Mouse (Mus musculus) B cell, adult 2 months (primary cell): Measurements from ENCODE around the gene Prkg1.

Experiments
- DNase-seq, 2 experiments: peaks; one replicate each; pipeline ENCODE4 v3.0.0; 2022

Prkg1 gene

DNA sequence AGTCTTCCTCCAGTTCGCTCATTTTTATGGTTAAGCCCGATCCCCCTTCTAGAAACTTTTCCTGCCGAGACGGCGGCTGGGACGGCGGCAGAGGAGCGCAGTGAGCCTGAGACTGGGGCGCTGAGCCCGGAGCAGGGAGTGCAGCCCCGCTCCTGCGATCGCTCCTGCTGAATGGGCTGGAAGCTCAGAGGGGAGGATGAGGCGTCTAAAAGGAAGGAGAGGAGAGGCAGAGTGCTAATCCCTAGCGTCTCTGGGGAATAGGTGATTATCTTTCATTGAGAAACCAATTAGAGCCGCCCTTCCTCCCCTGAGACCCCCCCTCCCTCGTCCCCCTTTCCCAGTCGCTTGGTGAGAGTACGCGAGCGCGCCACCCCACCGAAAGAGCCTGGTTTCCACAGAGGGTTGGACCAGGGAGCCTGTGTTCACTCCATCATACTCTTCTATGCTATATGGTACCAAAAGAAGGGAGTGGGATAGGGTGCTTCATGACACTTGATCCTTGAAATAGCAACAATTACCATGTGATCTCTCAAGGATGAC lies at the start of gene Prkg1:
Gene Prkg1 (minus strand): TSS at position 233 of the 540 bp plus-strand sequence.
- DNase-seq = peak in 1 of 2 experiments; percentile 7

DNA sequence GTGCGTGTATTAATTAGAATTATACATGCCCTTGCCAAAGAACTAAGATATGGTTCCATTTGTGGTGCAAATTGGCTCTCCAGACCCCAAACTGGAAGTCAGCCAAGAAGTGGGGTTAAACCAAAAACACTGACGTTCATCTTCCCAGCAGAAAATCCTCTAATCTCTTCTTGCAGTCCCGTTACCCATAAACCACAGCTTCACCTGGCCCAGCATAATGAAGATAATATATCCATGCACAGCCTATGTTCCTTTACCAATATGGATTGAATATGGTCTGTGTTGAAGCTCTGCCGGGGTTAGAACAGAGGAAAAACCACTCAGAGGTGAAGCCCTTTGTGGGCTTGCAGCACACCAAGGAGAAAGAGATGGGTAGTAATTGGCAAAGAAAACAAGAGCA lies 48.3 kb upstream of the Prkg1 start:
- DNase-seq = no peak

DNA sequence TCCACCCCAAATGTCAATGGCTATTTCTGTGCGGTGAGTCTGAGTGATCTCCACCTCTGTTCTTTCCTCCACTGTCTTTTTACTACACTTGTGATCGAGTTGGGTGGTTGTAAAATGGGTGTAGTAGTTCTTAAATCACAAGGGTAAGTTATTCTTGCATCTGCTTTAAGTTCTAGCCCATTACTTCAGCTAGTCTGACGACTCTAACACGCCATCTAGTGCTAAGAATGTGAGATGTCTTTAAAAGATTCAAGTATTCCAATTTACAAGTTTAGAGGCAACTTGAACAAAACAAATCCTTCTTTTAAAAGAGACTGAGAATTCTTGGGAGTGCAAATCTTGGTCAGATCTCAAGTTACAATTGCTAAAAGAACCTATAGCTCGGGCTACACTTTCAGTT lies 46.5 kb upstream of the Prkg1 start:
- DNase-seq = no peak

DNA sequence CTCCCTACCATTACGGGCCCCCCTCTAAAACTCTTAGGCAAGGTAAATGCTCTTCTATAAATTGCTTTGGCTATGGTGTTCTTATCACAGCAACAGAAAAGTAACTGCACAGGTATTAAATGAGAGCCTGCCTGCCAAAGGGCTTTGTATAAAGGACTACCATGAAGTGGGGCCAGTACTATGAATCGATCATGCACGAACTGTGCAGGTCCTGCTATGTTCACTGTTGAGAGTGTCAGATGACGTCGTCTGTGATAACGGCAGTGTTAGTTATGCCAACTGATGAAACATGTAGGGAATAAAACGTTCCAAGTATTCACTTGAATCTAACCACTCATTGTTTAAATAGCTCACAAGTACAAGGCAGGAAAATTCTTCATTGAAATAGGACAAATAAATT lies 40.6 kb upstream of the Prkg1 start:
- DNase-seq = no peak

DNA sequence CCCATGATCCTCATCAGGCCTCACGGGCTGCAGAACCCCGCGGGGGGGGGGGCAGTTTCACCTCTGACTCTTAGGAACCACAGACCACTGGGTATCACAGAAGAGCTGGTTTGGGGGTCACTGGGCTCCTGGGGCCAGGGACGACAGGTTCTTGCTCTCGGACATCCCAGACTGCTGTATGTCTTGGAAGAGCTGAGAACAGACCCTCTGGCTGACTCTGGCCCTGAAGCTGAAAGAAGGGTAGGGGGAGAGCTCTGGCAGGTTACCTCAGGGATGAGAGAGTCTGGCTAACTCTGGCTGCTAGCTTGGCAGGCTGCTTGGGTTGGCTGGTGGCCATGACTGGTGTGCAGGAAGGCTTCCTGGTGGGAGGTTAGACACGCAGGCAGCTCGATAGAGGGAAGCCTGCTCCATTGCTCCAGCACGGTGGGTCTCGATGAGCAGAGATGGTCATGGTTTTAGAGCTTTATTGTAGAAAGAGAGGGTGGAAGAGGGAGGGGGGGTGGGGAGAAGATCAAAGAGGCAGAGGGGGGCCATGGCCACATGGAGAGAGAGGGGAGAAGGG lies 30.7 kb upstream of the Prkg1 start:
- no peak for DNase-seq

DNA sequence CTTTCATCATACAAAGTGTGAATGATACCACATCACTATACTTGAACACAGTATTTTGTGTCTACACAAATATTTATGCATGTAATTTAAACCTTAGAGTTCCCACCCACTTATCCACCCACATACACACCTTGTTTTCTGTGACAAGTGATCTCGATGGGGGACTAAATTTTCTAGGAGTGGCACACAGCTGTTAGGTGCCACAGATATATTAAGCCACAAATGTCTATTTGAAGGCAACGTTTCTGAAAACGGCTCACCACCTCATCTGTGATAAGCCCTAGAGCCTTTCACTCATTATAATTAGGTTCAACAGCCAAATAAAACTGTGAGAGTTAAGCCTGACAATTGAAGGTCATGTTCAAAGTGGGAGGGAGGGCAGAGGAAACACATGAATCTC lies 26.9 kb upstream of the Prkg1 start:
- DNase-seq = no peak

DNA sequence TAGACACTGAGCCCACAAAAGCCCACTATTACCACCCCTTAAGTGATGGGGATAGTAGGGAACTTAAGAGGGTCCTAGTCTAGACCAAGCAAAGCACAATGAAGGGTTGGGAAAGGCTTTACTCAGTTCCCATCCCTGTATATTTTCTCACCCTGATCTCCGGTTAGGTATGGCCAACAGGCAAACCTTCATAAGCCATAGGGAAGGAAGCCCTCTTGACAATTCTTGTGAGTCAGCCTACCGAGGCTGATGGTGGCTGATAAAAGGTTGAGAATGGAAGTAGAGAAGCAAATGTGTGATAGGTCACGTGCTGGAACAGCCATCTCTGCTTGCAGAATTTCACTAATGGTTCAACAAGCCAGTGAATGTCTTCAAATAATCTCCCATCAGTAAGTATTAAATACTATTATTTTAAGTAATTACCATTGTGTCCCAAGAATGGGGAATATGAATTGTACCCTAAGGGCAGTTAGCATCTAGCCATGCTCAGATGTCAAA lies 16.7 kb upstream of the Prkg1 start:
- no peak for DNase-seq

DNA sequence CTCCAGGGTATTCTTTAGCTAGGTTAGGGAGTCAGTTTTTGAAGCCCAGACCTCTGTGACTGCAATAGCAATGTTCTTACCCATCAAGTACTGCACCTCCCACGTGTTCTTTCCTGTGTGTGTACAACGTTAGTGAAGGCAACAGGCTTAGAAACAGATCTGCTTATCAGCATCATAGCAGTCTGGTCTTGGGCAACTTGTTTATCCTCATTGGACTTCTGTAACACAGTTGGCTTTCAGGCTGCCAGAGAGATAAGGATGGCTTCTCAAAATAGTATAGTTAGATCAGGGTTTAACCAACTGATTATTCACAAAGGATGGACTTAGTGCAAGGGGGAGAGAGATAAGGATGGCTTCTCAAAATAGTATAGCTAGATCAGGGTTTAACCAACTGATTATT lies 16.2 kb upstream of the Prkg1 start:
- no peak for DNase-seq

DNA sequence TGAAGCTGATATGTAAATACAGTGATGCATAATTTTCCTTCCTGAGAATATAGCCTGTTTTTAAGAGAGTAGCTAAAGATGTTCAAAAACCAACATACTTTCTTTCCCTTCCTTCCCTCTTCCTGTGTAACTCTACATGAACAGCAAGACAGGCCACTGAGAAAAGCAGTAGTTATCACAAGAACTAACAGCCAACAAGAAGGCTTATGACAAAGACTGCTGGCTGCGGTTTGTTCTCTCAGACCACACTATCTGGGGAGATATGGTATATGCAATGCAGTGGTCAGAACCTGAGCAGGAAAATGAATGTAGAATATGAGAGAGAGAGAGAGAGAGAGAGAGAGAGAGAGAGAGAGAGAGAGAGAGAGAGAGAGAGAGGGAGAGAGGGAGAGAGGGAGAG lies 15.4 kb upstream of the Prkg1 start:
- DNase-seq = no peak

DNA sequence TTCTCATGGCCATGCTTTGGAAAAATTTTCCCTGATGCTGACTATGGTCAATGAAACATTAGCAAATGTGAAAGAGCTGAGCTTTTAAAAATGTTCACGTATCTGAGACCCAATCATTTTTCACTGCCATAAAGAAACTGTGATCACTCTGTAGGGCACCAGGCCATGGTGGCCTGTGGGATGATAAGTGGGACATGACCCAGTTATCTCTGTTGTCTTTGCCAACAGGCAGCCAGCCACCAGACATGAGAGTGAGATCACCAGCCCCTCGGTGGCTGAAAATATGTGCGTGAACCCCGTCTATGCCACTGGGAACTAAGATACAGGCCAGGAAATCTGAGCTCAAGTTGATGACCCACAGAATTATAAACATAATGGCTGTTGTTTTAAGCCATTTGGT lies 14.2 kb upstream of the Prkg1 start:
- no peak for DNase-seq

DNA sequence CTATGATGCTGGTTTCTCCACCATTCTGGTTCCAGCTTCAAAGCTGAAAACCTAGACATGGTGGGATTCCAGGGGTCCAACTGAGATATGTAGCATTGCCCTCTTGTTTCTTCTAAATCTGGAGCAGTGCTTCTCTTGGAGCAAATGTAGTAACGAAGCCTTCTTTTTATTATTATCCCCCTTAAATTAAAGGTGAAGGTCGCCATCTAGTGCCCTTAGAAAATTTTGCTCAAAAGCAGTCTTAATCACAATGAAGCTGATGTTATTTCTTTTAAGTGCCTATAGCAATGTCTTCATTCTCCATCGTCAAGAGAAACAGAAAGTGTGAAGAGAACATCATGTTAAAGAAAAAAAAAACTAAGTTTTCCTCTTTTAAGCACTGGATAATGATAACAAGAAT lies 2.2 kb upstream of the Prkg1 start:
- DNase-seq = no peak

DNA sequence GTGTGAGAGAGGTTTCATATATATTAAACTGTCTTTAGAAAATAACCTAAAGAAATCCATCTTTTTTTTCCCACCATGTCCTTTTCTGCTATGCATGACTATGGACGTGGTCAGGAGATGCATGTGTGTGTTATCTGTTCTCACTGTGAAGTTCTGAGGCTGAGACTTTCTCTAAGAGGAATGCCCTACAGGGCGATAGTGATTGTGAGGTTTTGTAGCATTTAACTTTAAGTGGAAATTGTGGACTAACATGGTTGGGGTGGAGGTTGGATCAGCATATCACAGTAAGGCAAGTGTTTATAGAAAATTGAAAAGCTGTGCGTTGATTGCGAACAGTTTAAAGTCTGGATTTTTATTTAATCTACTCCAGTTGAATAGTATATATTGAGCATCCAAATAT lies 618 bp upstream of the Prkg1 start:
- DNase-seq = no peak

DNA sequence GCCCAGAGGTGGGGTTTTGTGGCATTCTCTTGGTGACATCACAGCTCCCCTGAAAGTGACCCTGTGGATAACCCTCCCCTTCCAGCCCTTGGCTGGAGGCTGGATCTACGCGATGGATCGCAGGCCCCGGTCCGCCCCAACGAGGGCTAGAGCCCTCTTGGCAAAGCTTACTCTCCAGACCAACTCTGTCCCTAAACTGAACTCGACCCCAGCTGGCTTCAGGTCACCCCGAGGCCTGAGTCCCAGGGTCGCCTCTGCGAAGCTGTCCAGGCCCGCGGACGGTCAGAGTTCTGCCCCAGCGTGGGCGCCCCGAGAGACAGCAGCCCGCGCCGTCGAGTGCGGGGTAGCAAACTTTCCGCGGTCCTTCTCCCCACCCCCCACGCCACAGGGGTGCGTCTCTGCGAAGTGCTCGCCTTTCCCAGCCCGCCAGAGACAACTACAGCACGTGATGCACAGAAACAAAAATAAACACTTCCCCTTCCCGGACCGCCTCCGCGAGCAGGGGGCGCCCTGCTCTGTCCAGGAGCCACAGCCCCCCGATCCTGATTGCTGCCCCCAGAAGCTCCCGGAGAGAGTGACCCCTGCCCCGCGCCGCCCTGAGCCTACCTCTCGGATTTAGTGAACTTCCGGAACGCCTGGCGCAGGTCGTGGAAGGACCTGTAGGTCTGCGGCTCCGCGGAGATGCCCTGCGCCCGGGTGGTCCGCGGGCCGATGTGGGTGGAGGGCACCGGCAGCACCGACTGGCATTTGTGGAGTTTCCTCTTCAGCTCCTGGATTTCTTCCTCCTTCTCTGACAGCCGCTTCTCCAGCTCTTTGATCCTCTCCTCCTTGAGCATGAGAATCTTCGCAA lies 657 bp downstream of the Prkg1 start:
- peak; percentile 17 to 29 for DNase-seq

DNA sequence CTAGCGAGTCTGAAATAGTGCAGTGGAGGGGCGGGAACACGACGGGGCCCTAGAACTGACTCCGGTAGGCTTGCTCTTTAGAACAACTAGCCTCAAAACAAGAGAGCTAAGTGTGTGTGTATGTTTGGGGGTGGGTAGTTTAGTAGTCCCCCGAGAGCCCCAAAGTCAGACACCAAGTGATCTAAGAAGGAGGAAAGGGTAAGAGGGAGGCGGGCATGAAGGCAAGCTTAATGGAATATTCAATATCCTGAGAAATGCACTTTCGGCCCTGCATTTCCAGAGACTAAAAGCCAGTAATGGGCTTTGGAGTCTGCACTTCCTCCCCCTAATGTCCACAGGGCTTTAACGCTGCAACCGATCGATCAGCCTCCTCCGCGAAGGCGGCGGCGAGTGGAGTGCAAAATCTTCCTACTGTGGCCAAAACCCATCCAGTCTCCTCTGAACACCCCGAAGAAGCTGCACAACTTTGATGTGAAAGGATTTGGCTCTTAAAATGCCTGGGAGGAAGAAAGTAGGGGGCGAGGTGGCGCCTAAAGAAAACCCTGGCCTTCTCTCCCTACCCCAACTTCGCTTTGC lies 1.5 kb downstream of the Prkg1 start:
- DNase-seq = no peak

DNA sequence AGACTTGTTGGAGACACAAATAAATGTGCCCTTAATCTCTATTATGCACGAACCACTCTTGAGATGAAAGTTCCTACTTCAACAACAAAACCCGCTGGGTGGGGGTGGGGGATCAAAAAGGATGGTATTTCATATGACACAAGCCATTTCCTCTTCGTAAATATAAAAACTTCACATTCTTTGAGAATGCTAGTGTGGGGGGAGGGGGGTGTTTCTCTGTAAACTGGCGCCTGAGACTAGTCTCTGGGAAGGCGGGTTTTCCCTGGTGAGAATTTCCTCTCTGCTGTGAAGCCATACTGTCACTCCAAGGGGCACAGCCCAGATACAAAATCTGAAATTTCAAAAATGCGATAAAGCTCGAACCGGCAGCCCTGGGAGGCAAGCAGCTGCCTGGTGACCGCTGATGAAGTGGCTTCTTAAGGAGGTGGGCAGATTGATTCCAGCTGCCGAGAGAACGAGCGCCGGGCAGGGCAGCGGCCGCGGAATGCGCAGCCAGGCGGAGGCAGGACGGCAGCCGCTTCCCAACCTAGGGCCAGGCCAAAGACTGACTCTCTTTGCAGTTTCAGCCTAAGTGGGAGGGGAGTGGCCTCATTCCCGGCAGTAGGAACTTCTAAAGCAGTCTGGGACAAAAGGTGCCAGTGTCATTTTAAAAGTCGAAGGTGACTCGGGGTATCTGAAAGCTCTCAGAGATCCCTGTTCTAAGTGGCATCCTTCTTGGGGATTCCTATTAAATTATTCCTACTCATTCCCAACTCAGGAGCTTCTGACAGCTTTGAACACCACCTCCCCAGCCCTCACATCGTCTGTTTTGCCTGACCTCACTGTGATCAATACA lies 2.2 kb downstream of the Prkg1 start:
- no peak for DNase-seq

DNA sequence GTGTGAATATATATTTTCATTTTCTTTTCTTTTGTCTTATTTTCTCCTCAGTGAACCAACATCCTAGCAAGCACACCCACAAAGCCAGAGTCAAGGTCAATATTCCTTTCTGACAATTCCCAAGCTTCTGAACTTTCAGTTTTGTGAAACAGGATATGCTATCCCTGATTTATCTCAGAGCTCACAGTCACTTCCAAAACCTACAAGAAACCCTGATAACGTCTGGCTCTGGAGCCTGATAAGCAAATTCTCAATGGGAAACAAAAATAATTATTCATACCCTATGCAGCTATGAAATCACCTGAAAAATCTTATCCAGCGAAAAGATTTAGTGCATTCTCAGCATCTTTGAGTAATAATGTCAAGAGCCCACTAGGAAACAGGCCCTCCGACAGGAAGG lies 5.0 kb downstream of the Prkg1 start:
- DNase-seq = no peak

DNA sequence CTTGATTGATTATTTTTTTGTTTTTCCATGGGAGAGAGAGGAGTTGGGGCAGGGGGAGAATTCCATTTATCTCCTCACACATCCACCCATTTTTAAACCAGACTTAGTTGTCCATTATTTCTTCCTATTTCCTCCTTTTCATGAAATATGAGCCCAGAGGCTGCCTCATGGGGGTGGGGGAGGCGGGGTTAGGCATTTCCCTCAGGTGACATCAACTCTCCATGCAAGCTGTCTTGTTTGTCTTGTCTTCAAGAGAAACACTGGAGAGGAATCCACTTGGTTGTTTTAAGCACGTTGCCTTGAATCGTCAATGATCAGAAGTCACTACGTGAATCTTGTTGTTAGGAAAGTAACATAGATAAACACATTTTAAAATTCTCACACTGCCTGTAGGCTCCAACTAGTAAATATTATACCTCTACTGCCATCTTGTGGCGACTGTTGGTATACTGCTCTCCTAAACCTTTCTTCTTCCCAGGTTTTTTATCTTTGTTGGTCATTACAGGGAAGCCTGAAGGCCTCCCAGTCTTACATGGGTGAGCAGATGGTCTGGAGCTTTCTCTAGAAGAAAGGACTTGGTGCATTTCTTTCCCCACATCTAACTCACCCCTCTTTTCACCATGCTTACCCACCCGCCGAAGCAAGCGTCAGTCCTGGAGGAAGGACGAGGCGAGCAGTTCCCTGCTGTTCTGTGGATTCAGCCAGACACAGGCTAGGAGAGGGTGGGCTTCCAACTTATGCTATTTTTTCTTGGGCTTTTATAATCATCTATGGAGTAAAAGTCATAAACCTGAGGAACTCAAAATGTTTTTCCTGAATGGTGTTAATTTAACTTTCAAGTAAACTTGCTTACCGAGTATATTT lies 8.7 kb downstream of the Prkg1 start:
- DNase-seq = peak; percentile 48 to 49

DNA sequence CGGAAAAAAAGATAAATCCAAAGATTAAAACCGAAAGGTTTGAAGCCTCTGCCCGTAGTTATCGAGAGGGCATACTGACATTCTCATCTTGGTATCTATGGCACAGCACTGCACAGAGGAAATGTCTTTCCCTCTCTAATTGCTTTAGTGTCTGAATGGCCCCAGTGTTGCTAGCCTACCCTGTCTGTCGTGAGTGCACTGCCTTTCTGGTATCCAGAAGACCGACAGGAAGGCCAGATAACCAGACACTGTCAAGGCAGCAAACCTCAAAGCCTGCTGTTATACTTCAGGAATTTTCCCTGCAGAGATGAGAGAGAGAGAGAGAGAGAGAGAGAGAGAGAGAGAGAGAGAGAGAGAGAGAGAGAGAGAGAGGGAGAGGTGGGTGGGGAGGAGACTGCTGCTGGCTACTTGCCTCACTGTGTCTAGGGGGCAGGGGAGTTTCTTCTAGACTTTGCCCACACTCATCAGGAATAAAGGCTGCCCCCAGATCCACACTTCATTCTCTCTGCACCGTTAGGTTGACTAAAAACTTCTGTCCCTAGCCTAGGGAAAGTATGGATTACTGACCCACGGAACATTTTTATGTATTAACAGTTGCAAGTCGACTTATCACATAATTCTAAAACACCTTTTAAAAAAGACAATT lies 10.1 kb downstream of the Prkg1 start:
- DNase-seq = no peak

DNA sequence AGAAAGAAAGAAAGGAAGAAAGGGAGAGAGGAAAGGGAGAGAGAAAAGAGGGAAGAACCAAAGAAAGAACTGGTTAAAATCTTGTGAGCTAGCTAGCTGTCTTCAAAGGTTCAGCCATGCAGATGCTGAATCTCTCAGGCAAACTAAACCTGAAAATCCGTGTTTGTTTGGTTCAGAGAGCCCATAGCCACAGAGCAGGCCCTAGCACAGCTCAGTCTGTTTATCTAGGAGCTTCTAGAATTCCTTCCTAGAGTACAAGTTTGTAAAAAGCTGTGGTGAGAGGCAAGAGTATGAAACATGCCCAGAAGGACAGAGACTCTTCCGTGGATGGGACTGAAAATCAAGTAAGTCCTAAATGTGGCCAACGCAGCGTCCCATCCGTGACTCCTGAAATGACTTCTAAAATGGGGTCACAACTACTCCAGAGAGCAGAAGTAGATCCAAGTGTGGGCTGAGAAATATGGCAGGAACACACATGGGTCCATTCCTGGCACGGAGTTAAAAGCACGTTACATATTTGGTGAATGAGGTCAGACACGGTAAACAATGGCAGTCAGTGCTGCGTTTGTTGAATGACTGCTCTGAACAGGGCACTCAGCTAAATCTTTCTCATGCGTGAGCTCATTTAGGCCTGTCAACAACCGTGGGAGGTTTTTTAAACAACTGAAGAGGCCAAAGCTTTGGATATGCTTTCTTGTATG lies 13.7 kb downstream of the Prkg1 start:
- DNase-seq = no peak

DNA sequence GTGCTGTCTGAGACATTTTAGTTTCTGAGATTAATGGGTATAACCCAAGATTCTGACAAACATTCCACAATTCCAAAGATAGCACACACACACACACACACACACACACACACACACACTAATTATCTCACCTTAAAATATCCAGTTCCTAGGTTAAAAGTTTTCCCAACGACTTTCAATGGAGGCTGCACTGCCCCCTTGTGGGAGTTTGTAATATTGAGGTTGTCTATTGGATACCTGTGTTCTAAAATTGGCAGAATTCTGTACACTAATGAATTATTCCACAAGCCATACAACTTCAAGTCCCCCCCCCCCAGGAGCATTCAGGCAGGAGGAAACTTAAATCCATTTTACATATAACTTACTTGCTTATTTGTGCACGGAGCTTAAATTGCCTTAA lies 18.2 kb downstream of the Prkg1 start:
- DNase-seq = peak; percentile 54 to 63
